Mouse (Mus musculus) cerebellum, adult 11 months (tissue): Measurements from ENCODE around the gene Adamts8.

Source experiments
- DNase-seq: peaks from one replicate; pipeline ENCODE4 v3.0.0; 2022

The Adamts8 gene

DNA sequence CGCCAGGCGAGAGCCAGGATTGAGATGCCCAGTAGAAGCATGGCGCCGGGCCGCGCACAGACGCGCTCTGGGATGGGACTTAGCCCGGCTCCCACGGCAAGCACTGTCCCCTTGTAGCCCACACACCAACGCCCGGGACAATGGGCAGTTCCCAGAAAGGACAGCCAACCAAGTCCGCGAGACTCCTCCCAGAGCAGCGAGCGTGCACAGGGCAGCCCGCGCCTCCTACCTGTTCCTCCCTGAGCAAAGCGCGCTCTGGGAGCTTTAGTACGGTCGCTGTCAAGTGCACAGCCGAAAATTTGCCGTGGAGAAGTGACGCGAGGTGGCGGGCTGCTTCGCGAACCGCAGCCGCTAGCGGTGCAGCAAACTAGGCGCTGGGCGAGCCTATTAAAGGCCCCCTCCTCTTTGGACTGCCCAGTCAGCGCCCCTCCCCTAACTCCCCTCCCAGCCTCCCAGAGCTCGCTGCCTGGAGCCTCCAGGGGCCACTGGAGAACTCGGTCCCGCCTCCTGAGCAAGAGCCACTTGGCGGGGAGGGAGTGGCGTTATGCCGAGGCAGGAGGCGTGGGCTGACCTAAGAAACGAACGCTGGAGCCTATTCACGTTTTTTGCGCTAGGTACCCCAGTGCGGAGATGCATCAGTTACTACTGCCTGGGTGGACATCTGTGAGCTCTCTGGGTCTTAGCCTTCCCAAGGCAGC is 20.0 kb upstream of the Adamts8 start, which contains the start of gene Adamts15:
Gene Adamts15 (minus strand): TSS at position 256 of the 698 bp plus-strand sequence.
- no peak for DNase-seq

DNA sequence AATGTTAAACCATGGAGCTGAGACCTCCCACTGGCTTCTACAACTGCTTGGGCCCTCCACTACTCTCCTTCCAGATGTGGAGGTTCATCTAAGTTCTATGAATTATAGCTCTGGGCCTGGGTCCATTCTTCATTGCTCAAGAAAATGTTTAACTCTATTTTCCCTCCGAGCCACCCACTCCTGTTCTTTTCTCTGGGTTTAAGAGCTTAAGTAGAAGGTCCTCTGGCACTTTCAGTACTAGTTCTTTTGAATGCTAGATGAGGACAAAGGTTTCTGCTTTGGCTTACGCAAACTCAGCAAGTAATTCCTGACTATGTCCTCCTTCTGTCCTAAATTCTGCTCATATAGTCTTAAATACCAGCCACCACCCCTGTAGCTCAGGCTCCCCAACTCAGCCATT is 13.6 kb upstream of the Adamts8 start:
- no peak for DNase-seq

DNA sequence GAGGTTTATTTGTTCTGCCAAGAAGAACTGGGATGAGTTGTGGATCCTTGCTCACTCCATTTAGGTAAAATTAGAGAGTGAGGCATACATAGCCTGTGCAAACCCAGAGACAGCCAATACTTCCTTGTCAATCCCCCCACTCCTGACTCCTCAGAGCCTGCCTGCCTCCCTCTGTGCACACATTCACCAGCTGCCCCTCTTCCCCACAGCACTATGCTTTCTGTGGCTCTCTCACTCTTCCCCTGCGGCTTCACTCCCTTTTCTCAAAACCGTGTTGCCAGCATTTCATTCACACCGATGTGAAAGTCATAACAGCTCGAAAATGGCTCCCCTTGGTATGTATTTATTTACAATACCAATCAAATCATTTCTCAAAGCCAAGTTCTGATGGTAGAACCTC is 10.0 kb upstream of the Adamts8 start:
- no peak for DNase-seq

DNA sequence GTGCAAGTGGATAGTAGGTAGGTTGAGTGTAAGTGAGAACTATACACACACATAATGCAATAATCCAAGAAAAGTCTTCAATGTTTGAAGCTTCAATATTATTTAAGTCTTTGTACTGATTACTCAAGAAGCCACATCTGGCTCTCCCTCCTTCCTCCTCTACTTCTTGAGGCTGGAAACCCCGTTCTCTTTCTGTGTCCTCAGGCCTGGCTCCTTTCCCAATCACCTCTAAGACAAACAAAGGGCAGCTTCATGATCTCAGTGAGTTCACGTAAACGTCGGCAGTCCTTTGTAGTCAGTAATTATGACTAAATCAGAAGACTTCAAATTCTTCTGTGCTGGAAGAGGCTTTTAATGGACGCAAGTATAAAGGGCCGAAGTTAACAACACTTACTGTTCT is 7.5 kb upstream of the Adamts8 start:
- DNase-seq, result no peak

DNA sequence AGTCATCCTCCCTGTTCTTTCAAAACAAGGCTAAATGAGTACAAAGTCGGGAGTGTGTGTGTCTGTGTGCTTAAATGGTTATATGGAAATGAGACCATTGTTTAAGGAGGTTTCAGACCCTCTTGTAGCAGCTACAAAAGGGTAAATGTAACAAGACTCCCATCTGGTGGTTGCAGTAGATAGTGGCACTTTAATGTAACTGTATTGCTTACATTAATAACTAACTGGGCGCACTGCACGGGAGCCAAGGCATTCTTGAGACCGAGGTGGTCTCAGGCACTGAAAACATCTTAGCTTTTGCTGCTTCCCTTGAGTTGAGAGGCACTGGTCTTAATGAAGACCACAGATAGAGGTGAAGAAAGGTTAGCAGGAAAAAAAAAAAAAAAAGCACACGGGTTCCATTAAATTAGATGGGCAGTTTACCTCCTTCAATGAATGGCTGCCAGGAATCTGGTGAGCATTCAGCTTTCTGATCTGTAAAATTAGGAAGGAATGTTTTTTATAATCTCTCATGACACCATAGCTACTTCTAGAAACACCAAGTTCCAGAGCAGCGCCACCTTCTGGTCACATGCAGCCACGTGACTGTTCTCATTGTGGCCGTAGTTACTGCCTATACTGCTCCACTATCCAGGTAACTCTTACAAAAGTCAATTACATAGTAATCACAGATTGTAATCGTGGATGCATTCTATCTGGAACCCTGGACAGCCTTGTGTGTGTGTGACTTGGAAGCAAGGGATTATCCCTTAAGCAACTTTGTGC is 5.5 kb upstream of the Adamts8 start:
- no peak for DNase-seq

DNA sequence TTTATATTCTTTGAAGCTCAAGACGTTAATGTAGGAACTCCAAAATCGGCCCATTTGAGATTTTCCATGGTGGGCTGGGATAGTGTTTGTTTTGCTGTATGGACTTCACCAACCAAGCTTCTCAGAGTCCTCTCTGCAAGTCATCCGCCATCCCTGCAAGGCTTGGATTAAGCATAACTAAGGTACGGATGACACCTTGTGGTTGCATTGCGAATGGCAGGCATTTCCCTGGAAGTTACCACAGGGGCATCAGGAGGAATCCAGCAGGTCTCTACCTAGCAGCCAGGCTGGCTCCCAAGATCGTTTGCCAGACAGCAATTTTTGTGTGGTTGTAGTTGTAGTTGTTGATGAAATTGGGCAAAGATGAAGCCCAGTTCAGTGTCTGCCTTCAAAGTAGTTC is 2.0 kb upstream of the Adamts8 start:
- DNase-seq, result peak; percentile 72

DNA sequence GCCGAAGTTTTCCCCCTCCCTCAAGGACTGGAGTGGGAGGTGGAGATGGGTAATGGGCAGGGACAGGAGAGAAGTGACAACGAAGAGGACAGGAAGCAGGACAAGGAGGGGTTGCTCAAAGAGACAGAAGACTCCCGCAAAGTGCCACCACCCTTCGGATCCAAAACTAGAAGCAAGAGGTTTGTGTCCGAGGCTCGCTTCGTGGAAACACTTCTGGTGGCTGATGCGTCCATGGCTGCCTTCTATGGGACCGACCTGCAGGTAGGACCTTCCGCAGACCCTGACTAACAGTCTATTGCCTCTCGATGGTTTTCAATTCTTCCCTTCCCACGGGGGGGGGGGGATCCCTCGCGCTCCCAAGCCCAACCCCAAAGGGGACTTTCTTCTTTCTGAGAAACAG is 979 bp downstream of the Adamts8 start:
- DNase-seq, result no peak

DNA sequence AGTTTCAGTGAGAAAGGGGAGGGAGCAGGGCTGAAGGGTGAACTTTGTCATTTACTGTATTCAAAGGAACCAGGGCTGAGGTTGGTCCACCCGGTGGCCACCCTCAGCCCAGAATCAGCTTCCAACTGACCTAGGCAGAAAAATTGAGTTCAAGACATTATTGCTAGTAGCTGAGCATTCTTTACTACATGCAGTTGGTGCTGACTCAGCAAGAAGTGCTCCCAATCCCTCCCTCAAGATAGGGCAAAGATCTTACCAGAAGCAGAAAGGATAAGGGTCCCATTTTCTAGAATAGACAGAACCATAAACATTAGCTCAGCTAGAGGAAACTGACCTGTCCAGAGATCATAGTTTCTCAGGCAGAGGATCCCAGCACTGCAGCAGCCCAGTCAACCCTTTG is 1.9 kb downstream of the Adamts8 start:
- DNase-seq, result no peak

DNA sequence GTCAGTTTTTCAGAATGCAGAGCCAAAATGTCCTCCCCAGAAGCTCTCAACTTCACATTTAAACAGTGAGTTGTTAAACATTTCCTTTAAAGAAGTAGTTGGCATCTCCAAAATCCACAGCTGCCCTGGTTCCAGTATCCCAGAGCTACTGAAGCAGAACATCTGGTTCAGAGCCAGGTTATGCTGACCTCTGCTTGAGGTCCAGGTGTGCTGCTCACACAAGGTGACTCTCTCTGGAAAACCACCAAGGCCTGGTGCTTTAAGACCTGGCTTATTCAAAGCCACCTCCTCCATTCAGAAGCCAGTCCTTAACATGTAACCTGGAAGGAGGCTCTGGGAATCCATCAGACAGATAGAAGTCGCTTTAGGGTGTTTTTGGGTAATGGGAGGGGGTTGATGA is 2.9 kb downstream of the Adamts8 start:
- no peak for DNase-seq

DNA sequence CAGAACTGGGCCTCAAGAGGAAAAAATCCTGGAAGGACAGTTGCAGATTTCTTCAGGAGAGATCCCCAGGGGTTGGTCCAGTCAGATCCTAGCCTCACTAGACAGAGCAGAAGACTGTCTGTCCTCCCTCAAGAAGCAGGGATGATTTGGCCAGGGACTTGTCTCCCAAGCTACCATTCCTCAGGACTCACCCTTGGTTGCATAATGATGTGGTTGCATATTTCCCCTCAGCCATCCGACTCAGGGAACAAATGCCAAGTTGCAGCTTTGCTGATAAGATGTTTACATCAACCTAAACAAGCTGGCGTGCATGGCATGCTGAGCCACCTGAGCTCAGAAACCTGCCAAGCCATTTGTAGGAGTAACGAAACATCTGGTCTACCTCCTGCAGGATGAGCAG is 7.1 kb downstream of the Adamts8 start:
- DNase-seq, result no peak

DNA sequence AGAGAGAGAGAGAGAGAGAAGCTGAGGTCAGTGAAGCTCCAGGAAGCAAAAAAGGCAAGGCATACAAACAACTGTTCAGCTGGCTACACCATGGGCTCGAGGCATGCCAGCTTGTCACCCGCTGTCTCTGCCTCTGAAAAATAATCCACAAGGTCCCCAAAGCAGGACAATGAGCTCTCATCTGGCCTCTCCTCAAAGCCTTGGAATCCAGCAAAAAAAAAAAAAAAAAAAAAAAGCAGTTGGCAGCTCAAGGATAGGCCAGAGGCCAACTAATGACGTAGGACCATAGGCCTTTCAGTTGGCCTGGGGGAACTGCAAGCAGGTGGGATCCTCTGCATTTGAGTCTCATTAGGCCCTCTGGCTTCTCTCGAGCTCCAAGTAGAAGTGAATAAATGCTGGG is 7.6 kb downstream of the Adamts8 start:
- DNase-seq, result no peak

DNA sequence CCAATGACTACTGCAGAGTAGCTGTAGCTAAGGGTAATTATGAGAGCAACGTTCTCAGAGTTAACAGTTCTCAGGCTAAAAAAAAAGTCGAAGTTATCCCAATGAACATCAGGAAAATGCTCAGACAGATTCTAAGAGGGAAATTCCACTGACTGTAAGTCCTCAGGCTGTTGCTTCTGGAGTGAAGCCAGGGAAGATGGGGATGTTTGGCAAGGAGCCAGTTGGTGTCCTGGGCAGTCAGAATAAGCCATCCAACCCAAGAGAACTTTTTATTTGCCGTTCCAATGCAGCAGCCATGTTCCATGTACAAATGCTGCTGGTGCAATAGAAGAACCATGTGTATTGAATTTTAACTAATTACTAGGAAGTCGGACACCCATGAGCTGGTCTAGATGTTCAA is 8.2 kb downstream of the Adamts8 start:
- no peak for DNase-seq

DNA sequence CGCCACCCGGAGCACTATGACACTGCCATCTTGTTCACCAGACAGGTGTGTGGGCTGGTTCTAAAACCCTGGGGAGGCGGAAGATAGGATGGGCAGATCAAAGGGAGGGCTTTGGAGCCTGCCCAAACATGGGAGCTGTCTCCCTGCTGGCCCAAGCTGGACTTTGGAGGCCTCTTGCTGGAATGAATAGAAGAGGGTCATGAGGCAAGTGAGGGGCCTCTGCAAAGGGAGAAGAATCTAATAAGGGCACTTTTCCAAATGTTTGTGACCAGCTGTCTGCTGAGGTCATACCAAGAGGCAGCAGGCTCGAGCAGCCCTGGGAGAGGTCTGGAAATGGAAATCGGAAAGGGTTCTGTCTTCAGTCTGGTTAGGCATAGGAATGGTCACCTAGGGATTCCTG is 9.1 kb downstream of the Adamts8 start:
- DNase-seq, result no peak

DNA sequence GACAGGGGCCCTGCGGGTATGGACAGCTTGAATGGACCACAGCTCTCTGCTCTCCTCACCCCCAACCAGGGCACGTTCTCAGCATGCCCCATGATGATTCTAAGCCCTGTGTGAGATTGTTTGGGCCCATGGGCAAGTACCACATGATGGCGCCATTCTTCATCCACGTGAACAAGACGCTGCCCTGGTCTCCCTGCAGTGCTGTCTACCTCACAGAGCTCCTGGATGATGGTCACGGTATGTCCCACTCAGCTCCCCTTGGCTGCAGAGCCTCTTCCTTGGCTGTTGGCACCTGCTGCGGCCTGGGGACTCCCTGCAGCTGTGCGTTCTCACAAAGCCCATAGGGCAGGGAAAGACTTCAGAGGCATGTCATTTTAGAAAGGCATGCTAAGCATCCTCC is 10.9 kb downstream of the Adamts8 start:
- DNase-seq, result no peak

DNA sequence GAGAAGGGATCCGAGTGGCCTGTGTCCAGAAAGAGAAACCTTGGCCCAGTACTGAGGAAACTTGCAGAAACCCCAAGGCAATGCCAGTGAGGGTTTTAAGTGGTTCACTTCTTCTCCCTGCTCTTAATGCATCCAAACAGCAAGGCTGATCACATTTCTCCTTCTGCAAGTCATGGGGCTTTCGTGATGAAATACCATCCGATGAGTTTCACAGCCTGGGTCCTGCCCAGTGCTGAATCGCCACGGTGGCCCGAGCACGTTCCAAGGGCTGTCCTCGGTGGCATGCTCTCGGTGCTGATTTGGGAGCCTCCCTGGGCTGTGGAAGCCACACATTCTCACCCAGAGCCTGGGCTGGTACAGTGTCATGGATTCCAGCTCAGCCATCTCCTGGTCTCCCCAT is 12.9 kb downstream of the Adamts8 start:
- no peak for DNase-seq

DNA sequence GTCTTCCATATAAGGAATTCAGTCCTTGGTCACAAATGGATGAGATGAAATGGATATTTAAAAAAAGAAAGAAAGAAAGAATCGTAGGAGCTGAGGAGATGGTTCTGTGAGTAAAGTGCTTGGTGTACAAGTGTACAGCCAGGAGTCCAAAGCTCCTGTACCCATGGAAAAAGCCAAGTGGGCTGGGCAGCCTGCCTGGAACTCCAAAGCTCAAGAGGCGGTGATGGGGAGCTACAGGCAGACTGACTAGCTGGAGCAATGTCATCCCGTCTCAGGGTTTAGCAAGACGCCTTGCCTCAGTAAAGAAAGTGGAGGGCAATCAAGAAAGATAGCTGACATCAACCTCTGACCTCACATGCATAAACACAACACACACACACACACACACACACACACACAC is 21.4 kb downstream of the Adamts8 start:
- DNase-seq, result no peak

DNA sequence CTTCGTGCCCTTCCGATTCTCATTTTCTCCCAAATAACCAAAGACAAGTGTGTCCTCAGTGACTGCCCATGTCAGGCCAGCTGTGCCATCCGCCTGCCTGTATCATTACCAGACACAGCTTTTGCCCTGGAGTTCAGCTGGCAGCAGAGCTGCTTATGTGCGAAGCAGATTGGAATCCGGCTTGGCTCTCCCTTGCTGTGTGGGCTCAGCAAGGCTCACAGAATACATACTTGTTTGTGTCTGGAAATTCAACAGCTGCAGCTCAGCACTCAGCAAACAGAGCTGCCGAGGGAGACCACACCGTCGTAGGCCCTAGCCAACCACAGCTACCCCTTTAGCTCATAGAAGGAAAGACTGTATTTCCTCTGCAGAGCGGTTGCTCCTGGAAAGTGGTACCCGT is 22.3 kb downstream of the Adamts8 start:
- no peak for DNase-seq

DNA sequence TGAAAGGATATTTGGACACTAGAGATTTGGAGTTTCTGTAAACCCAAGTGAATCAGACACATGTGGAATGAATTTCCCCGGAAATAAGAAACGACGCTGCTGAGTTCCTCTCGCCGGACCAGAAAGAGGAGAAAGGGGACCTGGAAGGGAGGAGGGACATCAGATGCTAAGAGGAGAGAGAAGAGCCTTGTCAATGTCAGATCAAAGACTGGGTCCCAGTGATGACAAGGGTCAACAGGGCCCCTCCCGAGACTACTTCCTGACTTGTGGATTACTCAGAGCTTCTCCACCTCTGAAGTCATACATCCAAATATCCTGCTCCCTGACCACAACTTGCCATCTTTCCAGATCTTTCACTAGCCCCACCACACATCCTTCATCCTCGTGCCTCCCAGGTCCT is 24.5 kb downstream of the Adamts8 start:
- DNase-seq, result no peak

DNA sequence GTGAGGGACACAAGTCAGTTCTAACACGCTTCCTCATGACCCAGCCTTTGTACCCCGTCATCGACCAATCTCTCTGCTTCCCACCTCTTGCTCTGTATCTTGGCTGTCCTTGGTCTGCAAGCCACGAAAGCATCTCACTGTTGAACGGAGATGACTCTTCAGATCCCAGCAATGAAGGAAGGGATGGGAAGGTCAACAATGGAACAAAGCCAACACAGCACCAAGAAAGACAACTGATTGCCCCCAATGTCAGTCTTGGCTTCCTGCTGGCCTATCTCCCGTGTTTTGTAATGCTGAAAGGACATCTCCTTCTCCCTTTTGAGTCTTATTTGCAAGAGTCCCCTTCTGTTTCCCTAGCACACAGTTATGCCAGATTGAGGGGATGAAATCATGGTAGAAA is 25.8 kb downstream of the Adamts8 start:
- no peak for DNase-seq

DNA sequence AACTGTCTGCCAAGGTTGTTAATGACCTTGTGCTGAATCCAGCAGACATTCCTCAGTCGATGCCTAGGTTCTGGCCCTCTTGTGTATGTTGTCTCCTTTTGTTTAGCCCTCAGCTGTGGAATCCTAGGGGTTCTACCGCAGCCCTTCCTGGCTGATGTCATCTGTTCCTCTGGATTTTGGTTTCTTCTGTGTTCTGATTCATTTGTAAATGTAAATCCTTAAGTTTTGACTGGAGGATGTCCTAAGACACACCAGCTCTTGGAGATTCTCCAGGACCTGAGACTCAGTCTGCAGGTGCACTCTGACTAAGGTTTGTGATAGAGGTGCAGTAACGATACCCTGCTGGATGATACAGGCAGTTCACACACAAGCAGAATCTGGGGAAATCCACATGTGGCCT is 27.6 kb downstream of the Adamts8 start:
- DNase-seq, result no peak

DNA sequence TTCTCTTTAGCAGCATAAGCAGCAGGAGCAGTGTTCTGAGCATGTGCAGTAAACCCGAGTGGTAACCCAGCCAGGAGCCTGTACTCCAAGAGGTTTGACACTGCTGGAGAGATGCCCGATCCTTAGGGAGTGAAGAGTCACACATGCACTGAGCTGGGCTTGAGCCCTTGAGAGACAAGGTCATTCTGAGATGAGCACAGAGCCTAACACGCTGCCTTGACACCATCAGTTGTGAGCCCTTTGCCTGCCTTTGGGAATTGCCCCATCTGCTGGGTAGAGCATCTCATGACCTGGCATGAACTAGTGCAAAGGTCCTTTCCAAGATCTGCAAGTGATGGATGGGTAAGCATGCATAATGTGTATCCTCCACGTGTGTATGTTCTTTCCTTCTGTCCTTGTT is 29.6 kb downstream of the Adamts8 start:
- no peak for DNase-seq

DNA sequence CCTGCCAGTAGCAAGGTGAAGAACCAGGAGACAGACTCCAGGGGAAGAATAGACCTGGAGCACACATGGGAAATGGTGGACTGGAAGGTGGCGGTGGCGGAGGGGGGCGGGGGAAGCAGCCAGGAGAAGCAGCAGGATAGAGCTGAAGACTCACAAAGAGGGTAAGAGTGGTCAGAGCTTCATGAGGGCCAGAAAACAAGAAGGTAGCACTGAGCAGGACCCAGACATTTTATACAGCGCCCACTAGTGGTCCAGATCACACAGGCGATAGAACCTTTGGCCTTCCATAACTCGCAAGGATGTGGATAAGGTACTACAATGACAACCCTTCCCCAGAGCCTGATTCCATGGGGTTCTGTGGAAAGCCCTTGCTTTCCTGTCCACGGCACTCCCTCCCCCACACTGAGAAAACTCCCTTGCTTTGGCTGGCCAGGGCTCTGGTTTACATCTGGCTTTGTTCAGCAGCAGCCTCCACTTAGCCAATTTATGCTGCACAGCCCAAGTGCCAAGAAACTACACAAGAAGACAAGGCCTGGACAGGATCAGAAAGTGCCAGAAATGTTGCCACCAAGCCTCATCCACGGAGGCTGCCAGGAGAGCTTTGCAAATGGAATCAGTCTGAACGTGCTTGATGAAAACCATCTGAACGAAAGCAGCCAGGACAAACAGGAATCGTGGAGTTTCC is 34.1 kb downstream of the Adamts8 start:
- no peak for DNase-seq

DNA sequence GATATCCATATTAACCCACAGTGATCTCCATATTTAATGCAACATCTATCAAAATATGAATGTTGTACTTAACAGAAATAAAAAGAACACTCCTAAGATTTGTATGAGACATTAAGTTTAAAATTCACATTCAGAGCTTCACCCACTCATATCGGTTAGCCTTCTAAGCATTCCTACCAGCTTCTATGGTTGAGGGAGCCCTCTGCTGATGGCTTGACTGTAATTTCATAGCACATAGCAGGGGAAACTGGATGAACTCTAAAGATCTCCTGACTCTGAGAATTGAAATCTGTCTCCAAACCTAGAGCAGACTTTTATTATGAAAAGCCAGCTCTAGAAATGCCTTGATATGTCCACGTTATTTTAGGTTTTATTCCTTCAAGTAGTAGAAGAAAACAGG is 38.1 kb downstream of the Adamts8 start:
- no peak for DNase-seq

DNA sequence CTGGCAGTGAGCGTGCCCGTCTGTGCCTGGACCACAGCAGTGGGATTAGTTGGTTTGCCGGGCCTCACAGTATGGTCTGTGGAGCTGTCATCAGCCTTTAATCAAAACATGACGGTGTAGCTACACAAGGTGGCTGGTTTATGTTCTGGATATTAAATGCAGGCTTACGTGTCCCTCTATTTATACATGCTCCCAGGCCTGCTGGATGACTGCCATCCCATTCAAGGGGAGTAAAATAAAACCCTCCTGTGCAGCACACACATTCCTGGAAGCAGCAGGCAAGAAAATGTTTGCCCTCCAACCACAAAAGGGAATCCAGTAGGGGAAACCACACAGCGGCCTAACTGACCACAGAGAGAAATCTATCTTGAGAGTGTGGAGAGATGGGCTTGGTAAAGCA is 43.4 kb downstream of the Adamts8 start:
- no peak for DNase-seq
